Mouse (Mus musculus) G1E-ER4 (cell line): ENCODE measurements around the gene Pdlim4. TPM values are rescaled to one million over a fixed set of nuclear protein-coding genes. Genes with fewer than 3 reads are reported as not detected.

Source experiments
- GATA1 ChIP-seq: IDR thresholded peaks from one replicate; pipeline ENCODE4 v1.8.0; 2012; ENCODE audit warnings: low read length, inconsistent platforms
- polyA plus RNA-seq: library from polyadenylated mRNA; stranded (reverse); fragments of >175 nt; gene quantifications from 2 replicates; pipeline ENCODE4 v1.2.3, GENCODE M21; 2012

Gene Pdlim4
- polyA plus RNA-seq, 1 experiment = not detected

GRCm38 (mm10) chr11:54012961-54013360, 55.9 kb downstream of the Pdlim4 start:
- TF ChIP-seq GATA1 = no peak

- no peak for TF ChIP-seq GATA1
These were observed 57.6 kb downstream of the Pdlim4 start for GRCm38 (mm10) chr11:54011255-54011654.

GRCm38 (mm10) chr11:54008416-54008920, 60.3 kb downstream of the Pdlim4 start:
- TF ChIP-seq GATA1 = no peak

- no peak for TF ChIP-seq GATA1
These were observed 61.1 kb downstream of the Pdlim4 start for GRCm38 (mm10) chr11:54007717-54008116.

GRCm38 (mm10) chr11:54006901-54007300, 61.9 kb downstream of the Pdlim4 start:
- TF ChIP-seq GATA1 = no peak

Other genes with a start within 250 kb of the Pdlim4 start
- not detected in 2 replicates for gene Gm12216, start 209.8 kb downstream of the Pdlim4 start, polyA plus RNA-seq
- 7.4 and 8.4 TPM in 2 replicates for gene Slc22a5, start 177.4 kb downstream of the Pdlim4 start, polyA plus RNA-seq
- not detected in 2 replicates for gene Slc22a21, start 88.7 kb downstream of the Pdlim4 start, polyA plus RNA-seq
- gene Slc22a4, start 40.9 kb downstream of the Pdlim4 start, polyA plus RNA-seq = 0.09 and 0.22 TPM in 2 replicates
- not detected in 2 replicates for gene P4ha2, start 31.1 kb upstream of the Pdlim4 start, polyA plus RNA-seq
- not detected in 2 replicates for gene Csf2, start 180.7 kb upstream of the Pdlim4 start, polyA plus RNA-seq
- gene Il3, start 198.3 kb upstream of the Pdlim4 start, polyA plus RNA-seq = not detected in 2 replicates
- not detected in 2 replicates for gene Acsl6, start 234.8 kb upstream of the Pdlim4 start, polyA plus RNA-seq